Mouse (Mus musculus) lung, embryonic 15.5 days (tissue): ENCODE measurements around the gene Gm43064. TPM values are rescaled to one million over a fixed set of nuclear protein-coding genes. Genes with fewer than 3 reads are reported as not detected.

Source experiments
- ATAC-seq: fragments of 200-750 bp; cut with Nextera tagmentation; 2 replicates; pipeline ENCODE4 v1.8.0; 2017; ENCODE audit warnings: moderate number of reproducible peaks, borderline replicate concordance; ENCODE audit not compliant: low FRiP score, low TSS enrichment; ENCODE audit errors: extremely low read depth
- H3K27ac ChIP-seq: fragments of 300-500 bp; sonication (generic); 2 replicates; pipeline ENCODE4 v1.5.1; 2015; ENCODE audit warnings: moderate library complexity, mild to moderate bottlenecking, inconsistent platforms
- H3K27me3 ChIP-seq: fragments of 300-500 bp; sonication (generic); 2 replicates; pipeline ENCODE4 v1.6.1; 2015; ENCODE audit warnings: inconsistent platforms
- H3K36me3 ChIP-seq: fragments of 300-500 bp; sonication (generic); 2 replicates; pipeline ENCODE4 v1.6.1; 2015; ENCODE audit warnings: inconsistent platforms
- H3K4me1 ChIP-seq: fragments of 300-500 bp; sonication (generic); 2 replicates; pipeline ENCODE4 v1.6.1; 2015; ENCODE audit warnings: inconsistent platforms
- H3K4me2 ChIP-seq: fragments of 300-500 bp; sonication (generic); 2 replicates; pipeline ENCODE4 v1.6.1; 2015; ENCODE audit warnings: inconsistent platforms, mild to moderate bottlenecking, moderate library complexity
- H3K4me3 ChIP-seq: fragments of 300-500 bp; sonication (generic); 2 replicates; pipeline ENCODE4 v1.5.1; 2015; ENCODE audit warnings: mild to moderate bottlenecking, inconsistent platforms
- H3K9ac ChIP-seq: fragments of 300-500 bp; sonication (generic); 2 replicates; pipeline ENCODE4 v1.6.1; 2015; ENCODE audit warnings: inconsistent platforms
- H3K9me3 ChIP-seq: fragments of 300-500 bp; sonication (generic); 2 replicates; pipeline ENCODE4 v1.6.1; 2016; ENCODE audit warnings: inconsistent platforms
- WGBS: fragments of 180-500 bp; shearing (Covaris S2); methylation state at CpG from one replicate; pipeline ENCODE4 v1.1.7; 2015; 5-methylcytosine and 5-hydroxymethylcytosine counted together
- polyA plus RNA-seq: library from polyadenylated mRNA; unstranded; fragments of >200 nt; fragmentation: Nextera tagmentation; extraction: Ambion mirVana; gene quantifications from 2 replicates; pipeline ENCODE4 v1.2.1, GENCODE M21; 2015

Gm43064 gene
- 0.24 and 0.35 TPM in 2 replicates for polyA plus RNA-seq

DNA sequence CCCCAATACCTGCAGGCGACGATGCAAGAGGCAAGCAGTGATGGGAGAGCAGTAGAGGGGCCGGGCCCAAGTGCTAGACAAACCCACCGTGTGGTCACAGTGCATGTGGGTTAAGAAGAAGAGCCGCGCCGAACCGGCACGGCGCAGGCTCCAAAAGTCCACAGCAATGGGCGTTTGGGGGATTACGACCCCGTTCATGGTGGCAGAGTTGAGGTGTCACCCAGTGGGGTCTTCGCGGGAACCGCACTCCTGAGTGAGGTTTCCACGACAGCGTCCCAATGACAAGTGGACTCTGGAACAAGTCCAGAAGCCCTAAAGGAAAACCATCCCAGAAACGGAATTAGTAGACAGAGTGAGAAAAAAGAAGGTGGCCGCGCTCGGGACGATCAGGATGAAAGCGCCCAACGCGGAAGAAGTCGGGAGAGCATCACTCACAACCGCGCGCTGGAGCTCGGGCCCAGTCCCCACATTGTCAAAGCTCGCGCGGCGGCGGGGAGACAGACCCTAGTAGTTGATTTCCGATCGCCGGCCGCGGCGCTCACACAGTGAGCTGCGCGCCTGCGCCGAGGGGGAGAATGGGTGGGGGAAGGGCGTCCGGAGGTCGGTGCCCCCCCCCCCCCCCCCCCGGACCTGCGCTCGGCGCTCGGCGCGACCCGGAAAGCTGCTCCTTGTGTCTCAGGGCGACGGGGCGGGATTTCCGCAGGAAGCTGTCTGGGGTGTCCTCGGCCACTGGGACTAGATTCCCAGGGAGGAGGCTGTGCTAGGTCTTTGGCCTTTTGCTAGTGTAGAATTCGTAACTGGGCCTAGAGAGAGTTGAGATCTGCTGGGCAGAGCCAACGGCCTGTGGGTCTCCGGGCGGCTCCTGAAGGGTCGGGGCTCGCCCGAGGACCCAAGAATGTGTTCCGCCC is at the start of gene Gm43064, which contains the start of the genes Dclre1b and Ap4b1:
TSS of gene Gm43064 (plus strand) at position 683 of the 908 bp plus-strand sequence.
TSS of gene Dclre1b (minus strand) at position 554 of the 908 bp plus-strand sequence.
TSS of gene Ap4b1 (plus strand) at position 630 of the 908 bp plus-strand sequence.
- peaks cover 27% of the 10 kb centered on the region for H3K36me3 ChIP-seq
- peak within 1 kb of the TSS; percentile 70 for H3K4me3 ChIP-seq
- H3K4me2 ChIP-seq: peak within 1 kb of the TSS; percentile 78
- H3K9me3 ChIP-seq: no peaks in the 10 kb centered on the region
- WGBS: under 1% methylated on average over 62 of the region's 70 CpGs
- peak; percentile 98 for ATAC-seq
- H3K4me1 ChIP-seq: peaks cover 17% of the 10 kb centered on the region
- peak within 1 kb of the TSS; percentile 95 for H3K27ac ChIP-seq
- H3K9ac ChIP-seq: peak within 1 kb of the TSS; percentile 94
- H3K27me3 ChIP-seq: no peaks in the 10 kb centered on the region

DNA sequence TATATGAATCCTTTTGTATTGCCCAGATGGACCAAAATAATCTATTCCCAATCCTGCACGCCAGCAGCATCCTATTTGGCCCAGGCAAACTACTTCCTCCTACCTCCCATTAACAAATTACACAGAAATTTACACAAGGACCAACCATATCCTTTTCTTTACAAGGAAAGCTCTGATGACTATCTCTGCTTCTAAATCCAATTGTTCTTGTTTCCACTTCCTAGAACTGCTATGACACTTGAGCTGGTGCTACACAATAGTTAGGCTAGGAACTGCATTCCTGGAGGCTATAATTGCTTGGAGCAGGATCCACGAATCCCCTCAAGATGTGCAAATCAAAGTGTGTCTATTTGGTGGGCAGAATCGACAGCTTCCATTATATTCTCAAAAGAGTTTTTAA is 42.6 kb upstream of the Gm43064 start:
- ATAC-seq: no peak
- peaks cover 37% of the 10 kb centered on the region for H3K36me3 ChIP-seq
- 75% methylated on average over 3 of the region's 3 CpGs for WGBS
- H3K4me1 ChIP-seq: peaks cover 11% of the 10 kb centered on the region
- no peak overlapping the region for H3K27ac ChIP-seq
- H3K27me3 ChIP-seq: no peaks in the 10 kb centered on the region
- no peaks in the 10 kb centered on the region for H3K9me3 ChIP-seq
- H3K4me3 ChIP-seq: no peak overlapping the region
- H3K9ac ChIP-seq: no peak overlapping the region
- no peak overlapping the region for H3K4me2 ChIP-seq

DNA sequence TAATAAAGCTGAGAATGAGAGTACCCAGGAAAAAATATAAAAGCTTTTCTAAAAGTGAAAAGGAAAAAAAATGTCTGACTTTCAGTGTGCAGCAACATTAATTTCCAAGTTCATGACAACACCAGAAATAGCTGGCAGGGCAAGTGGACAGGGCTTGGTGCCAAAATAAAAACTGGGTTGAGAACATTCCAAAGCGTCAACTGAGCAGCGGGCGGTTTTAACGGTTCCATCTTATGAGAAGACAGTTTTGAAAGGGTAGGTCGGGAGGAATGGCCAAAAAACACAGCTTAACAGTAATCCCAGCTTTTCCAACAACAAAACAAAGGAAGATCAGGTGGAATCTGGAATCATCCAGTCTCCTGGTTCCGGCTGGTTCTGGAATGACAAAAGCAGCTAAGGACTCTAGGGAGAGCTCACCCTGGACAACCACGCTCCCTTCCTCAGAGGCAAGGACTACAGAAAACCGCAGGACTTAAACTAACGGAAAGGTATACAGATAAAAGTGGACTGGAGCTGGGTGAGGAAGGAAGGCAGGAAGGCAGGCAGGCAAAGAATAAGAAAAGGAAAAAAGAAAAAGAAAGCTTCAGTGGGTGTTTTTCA is 37.7 kb upstream of the Gm43064 start:
- Histone ChIP-seq H3K27me3 (no peaks in the 10 kb centered on the region), H3K36me3 (peaks cover 19% of the 10 kb centered on the region; the same call in 1 of the 2 replicates), H3K9me3 (no peaks in the 10 kb centered on the region), H3K9ac (0 out of 2 replicates have a peak overlapping the region, but pooled peaks have one; percentile 14), H3K27ac (peak overlapping the region; percentile 62), H3K4me2 (peak overlapping the region; percentile 22; the same call in 1 of the 2 replicates), H3K4me3 (no peak overlapping the region), H3K4me1 (peaks cover 27% of the 10 kb centered on the region)
- no peak for ATAC-seq
- WGBS: 39% methylated on average over 9 of the region's 9 CpGs

GRCm38 (mm10) chr3:103772846-103773245 is 36.5 kb upstream of the Gm43064 start:
- peaks cover 30% of the 10 kb centered on the region for H3K36me3 ChIP-seq
- no peak overlapping the region for H3K27ac ChIP-seq
- no peaks in the 10 kb centered on the region for H3K9me3 ChIP-seq
- no peak for ATAC-seq
- H3K27me3 ChIP-seq: no peaks in the 10 kb centered on the region
- H3K4me3 ChIP-seq: no peak overlapping the region
- H3K4me2 ChIP-seq: no peak overlapping the region
- WGBS: 77% methylated on average over 4 of the region's 4 CpGs
- peaks cover 27% of the 10 kb centered on the region for H3K4me1 ChIP-seq
- no peak overlapping the region for H3K9ac ChIP-seq

DNA sequence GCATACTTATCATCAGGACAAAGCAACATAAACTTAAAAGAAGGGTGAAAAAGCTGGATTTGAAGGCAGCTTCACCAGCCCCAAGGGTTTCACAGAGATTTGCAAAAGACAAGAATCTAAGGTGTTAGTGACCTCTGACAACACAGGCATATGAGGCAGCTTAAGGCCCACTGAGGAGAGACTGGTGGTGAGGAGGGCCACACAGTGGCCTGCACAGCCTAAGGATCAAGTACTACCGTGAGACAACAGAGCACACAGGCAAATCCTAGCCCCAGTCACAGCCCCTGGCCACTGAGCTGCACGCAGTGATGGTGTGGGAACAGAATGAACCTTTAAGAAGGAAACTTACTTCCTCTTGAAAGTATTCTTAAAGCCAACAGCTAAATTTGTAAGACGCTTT is 35.9 kb upstream of the Gm43064 start:
- no peaks in the 10 kb centered on the region for H3K9me3 ChIP-seq
- H3K4me3 ChIP-seq: no peak overlapping the region
- peak overlapping the region; percentile 39; the same call in 1 of the 2 replicates for H3K27ac ChIP-seq
- no peaks in the 10 kb centered on the region for H3K27me3 ChIP-seq
- peaks cover 26% of the 10 kb centered on the region for H3K36me3 ChIP-seq
- peaks cover 27% of the 10 kb centered on the region for H3K4me1 ChIP-seq
- H3K9ac ChIP-seq: no peak overlapping the region
- 86% methylated on average over 3 of the region's 3 CpGs for WGBS
- no peak for ATAC-seq
- no peak overlapping the region for H3K4me2 ChIP-seq

DNA sequence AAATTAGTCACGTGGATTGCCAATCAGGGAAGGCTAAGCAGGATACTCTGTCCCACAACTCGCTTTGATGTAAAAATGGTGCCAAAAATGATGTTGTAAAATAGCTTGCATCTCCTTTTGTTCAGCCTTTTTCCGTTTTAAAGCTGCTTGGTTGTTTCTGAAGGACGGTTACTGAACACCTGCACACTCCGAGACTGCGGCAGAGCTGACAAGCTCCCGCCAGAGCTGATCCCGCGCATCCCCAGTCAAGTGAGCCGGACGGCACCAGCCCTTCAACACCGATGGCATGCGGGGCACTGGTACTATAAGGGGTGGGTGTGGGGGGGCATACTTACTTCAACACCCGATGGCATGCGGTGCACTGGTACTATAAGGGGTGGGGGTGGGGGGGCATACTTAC is 35.4 kb upstream of the Gm43064 start:
- 82% methylated on average over 15 of the region's 15 CpGs for WGBS
- no peak overlapping the region for H3K27ac ChIP-seq
- H3K27me3 ChIP-seq: no peaks in the 10 kb centered on the region
- peaks cover 22% of the 10 kb centered on the region for H3K36me3 ChIP-seq
- ATAC-seq: 0 out of 2 replicates have a peak, but pooled peaks have one; percentile 35
- H3K4me1 ChIP-seq: peaks cover 27% of the 10 kb centered on the region
- no peaks in the 10 kb centered on the region for H3K9me3 ChIP-seq
- no peak overlapping the region for H3K4me2 ChIP-seq
- no peak overlapping the region for H3K4me3 ChIP-seq
- no peak overlapping the region for H3K9ac ChIP-seq

DNA sequence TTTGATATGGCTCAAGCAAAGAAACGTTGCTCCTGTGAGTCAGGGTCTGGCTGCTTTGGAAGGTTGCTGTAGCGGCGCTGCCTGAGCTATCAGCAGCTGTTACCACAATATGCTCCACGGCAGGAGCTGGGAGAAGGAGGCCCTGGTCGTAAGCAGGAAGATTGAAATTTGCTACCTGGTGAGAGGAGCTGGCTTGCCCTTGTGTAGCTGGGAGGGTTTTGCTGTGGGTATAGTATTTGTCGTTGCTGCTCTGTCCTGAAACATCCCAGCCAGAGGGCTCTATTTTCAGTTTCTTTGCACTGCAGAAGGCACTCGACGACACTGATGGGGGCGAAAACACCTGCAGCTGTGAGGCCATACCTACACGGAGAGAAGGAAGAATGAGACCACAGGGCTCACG is 31.4 kb upstream of the Gm43064 start:
- Histone ChIP-seq H3K27ac (no peak overlapping the region), H3K4me2 (no peak overlapping the region), H3K9me3 (no peaks in the 10 kb centered on the region), H3K9ac (no peak overlapping the region), H3K36me3 (peaks cover 18% of the 10 kb centered on the region), H3K27me3 (no peaks in the 10 kb centered on the region), H3K4me1 (peaks cover 14% of the 10 kb centered on the region; the same call in 1 of the 2 replicates), H3K4me3 (no peak overlapping the region)
- WGBS: 85% methylated on average over 11 of the region's 11 CpGs
- ATAC-seq: no peak

DNA sequence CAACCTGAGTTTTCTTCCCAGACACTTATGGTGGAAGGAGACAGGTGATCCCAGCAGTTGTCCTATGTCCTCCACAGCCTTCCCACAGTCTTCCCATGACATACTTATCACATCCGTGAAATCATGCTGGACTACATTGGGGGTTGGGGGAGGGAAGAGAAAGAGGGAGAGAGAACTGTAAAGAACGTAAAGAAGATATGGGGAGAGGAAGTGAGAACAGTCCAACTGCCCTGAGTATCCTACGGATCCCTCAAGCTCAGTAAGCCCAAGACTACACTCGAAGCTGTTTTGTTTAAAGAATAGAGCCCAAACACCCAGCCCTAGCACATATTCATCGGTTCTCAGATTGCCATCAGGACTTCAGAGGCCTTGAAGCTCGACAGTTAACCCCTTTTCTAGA is 30.7 kb upstream of the Gm43064 start:
- WGBS: 74% methylated on average over 6 of the region's 6 CpGs
- no peak overlapping the region for H3K27ac ChIP-seq
- H3K4me3 ChIP-seq: no peak overlapping the region
- no peak for ATAC-seq
- 0 out of 2 replicates have a peak, but pooled peaks cover 8% of the 10 kb centered on the region for H3K4me1 ChIP-seq
- no peaks in the 10 kb centered on the region for H3K9me3 ChIP-seq
- H3K4me2 ChIP-seq: no peak overlapping the region
- H3K27me3 ChIP-seq: no peaks in the 10 kb centered on the region
- H3K9ac ChIP-seq: no peak overlapping the region
- peaks cover 18% of the 10 kb centered on the region for H3K36me3 ChIP-seq

DNA sequence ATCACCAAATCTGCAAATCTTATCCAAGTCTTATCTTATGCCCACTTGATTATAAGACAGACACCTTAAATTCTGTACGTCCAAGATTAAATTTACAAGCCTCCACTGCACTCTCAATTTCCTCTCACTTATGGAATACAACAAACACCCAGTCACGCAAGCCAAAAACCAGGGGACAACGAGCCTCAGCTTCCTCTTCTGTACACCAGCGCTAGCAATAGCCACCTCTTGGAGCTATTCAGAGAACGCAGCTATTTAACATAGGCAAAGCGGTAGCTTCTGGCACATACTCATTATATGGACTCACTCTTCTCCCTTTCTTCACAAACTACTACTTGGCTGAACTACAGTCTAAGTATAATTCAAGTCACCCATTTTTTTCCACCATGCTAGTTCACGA is 30.2 kb upstream of the Gm43064 start:
- Histone ChIP-seq H3K4me2 (no peak overlapping the region), H3K9ac (no peak overlapping the region), H3K27ac (no peak overlapping the region), H3K9me3 (no peaks in the 10 kb centered on the region), H3K36me3 (peaks cover 18% of the 10 kb centered on the region), H3K4me3 (no peak overlapping the region), H3K4me1 (0 out of 2 replicates have a peak, but pooled peaks cover 8% of the 10 kb centered on the region), H3K27me3 (no peaks in the 10 kb centered on the region)
- ATAC-seq: no peak
- 77% methylated on average over 7 of the region's 7 CpGs for WGBS

DNA sequence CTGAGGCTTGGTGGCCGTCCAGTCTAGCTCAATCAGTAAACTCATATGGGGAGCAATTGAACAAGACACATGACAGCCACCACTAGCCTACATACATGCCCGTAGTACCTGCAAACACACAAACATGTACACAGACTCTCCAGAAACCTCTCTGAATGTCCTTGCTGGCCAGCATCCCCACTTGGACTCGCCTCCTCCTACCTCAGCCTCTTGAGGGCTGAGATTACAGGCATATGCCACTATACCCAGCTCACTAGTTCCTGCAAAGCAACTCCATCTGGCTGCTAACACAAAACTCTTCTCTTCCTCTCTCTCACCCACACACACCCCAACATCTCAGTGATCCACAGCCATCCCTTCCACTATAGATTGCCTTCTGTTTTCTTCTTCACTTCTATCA is 29.1 kb upstream of the Gm43064 start:
- Histone ChIP-seq H3K36me3 (peaks cover 18% of the 10 kb centered on the region), H3K9me3 (no peaks in the 10 kb centered on the region), H3K4me1 (0 out of 2 replicates have a peak, but pooled peaks cover 12% of the 10 kb centered on the region), H3K4me2 (no peak overlapping the region), H3K27me3 (no peaks in the 10 kb centered on the region), H3K9ac (no peak overlapping the region), H3K27ac (no peak overlapping the region), H3K4me3 (no peak overlapping the region)
- 83% methylated on average over 3 of the region's 3 CpGs for WGBS
- ATAC-seq: no peak

GRCm38 (mm10) chr3:103780777-103781176 is 28.6 kb upstream of the Gm43064 start:
- no peak for ATAC-seq
- WGBS: 68% methylated on average over 5 of the region's 5 CpGs

More at GRCm38 (mm10) chr3:103780777-103781176, 28.6 kb upstream of the Gm43064 start:
- Histone ChIP-seq H3K9ac (no peak overlapping the region), H3K9me3 (no peaks in the 10 kb centered on the region), H3K4me1 (0 out of 2 replicates have a peak, but pooled peaks cover 12% of the 10 kb centered on the region), H3K27ac (no peak overlapping the region), H3K27me3 (no peaks in the 10 kb centered on the region), H3K36me3 (peaks cover 13% of the 10 kb centered on the region), H3K4me3 (no peak overlapping the region), H3K4me2 (no peak overlapping the region)
